ENCODE assay signal across 10 mouse cellular contexts in the genomic region with DNA sequence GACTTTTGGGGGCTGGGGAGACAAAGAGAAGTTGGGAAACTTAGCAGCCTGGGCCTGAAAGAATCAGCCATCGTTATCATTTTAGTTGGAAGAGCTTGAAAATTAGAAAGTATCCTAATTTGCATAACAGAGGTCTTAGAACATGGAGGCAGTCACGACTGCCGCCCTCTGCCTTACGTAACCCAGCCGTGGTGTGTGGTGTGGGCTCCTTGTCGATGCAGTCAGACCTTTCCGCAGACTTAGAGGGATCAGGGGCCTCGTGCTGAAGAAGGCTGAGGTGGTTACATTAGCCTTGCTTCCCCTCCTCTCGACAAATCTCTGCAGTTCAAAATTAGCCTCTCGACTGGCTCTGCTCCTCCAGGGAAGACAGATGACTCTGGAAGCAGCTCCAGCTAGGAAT. TPM values are rescaled to one million over a fixed set of nuclear protein-coding genes. Genes with fewer than 3 reads are reported as not detected.
A peak's percentile ranks its signal among the peaks of the same experiment; 100 is the strongest.
DNase-seq lines count a peak whose midpoint lies in the region; ATAC-seq and TF ChIP-seq lines count a peak whose summit lies in the region.
"Had no signal": no experiment of that assay in that cellular context is flagged by ENCODE, and none has a peak within 500 bp of the region (broad histone marks: within the 10 kb centered on the region; RNA-seq: fewer than 3 reads in every experiment).

No protein-coding gene starts in this region.

- H3K4me3 ChIP-seq in midbrain, embryonic 10.5 days, result no peak overlapping the region
- no peak overlapping the region for H3K4me3 ChIP-seq in midbrain, embryonic 14.5 days (replicated peaks; ENCODE audit: low read depth, low read length)
- H3K4me3 ChIP-seq in hindbrain, embryonic 10.5 days, result no peak overlapping the region
- H3K4me3 ChIP-seq in olfactory bulb, adult 2 months (ENCODE audit: insufficient read depth, low read depth, low read length), result no peak overlapping the region

- WGBS in midbrain, embryonic 10.5 days, result 68% methylated on average over 10 of the region's 10 CpGs
- WGBS in midbrain, embryonic 14.5 days, result 63% methylated on average over 10 of the region's 10 CpGs
- WGBS in hindbrain, embryonic 10.5 days, result 69% methylated on average over 10 of the region's 10 CpGs
- 52% methylated on average over 10 of the region's 10 CpGs for WGBS in olfactory bulb, adult 2 months

- H3K9ac ChIP-seq in midbrain, embryonic 14.5 days (replicated peaks; ENCODE audit: low read length), result no peak overlapping the region

- H3K36me3 ChIP-seq in midbrain, embryonic 10.5 days, result peaks cover 69% of the 10 kb centered on the region
- H3K36me3 ChIP-seq in midbrain, embryonic 14.5 days (ENCODE audit: control insufficient read depth, insufficient read depth, low read length), result peaks cover 26% of the 10 kb centered on the region
- H3K36me3 ChIP-seq in hindbrain, embryonic 10.5 days, result peaks cover 69% of the 10 kb centered on the region

- no peaks in the 10 kb centered on the region for H3K9me3 ChIP-seq in midbrain, embryonic 10.5 days (replicated peaks)
- no peaks in the 10 kb centered on the region for H3K9me3 ChIP-seq in midbrain, embryonic 14.5 days (ENCODE audit: control insufficient read depth, low read length)
- no peaks in the 10 kb centered on the region for H3K9me3 ChIP-seq in hindbrain, embryonic 10.5 days

- no peaks in the 10 kb centered on the region for H3K27me3 ChIP-seq in midbrain, embryonic 10.5 days (ENCODE audit: low read depth, poor library complexity, severe bottlenecking)
- H3K27me3 ChIP-seq in midbrain, embryonic 14.5 days (ENCODE audit: control insufficient read depth, insufficient read depth, low read length), result no peaks in the 10 kb centered on the region
- no peaks in the 10 kb centered on the region for H3K27me3 ChIP-seq in hindbrain, embryonic 10.5 days (ENCODE audit: insufficient read depth, poor library complexity, severe bottlenecking)

- no peak for TF ChIP-seq CTCF in olfactory bulb, adult 2 months (IDR thresholded peaks at IDR 0.05; ENCODE audit: insufficient read depth, low read depth, low read length)

- no peak overlapping the region for H3K4me2 ChIP-seq in midbrain, embryonic 14.5 days (ENCODE audit: low read length)

- no peak for TF ChIP-seq POLR2A in olfactory bulb, adult 2 months (IDR thresholded peaks at IDR 0.05; ENCODE audit: insufficient read depth, low read depth, low read length)

- peak; percentile 21 for DNase-seq in cerebellum, adult 11-12 months
- no peak for DNase-seq in cerebellum, adult 9-10 months
- no peak for DNase-seq in midbrain, embryonic 10.5 days (ENCODE audit: low spot score)
- DNase-seq in midbrain, embryonic 14.5 days, result no peak
- no peak for DNase-seq in hindbrain, embryonic 10.5 days (ENCODE audit: low spot score)

- ATAC-seq in midbrain, embryonic 14.5 days (ENCODE audit: low FRiP score, low TSS enrichment), result no peak
- no peak for ATAC-seq in activated CD4-positive, CD25-positive, alpha-beta regulatory T cell, adult 4 months
- ATAC-seq in erythroid progenitor cell, adult 5-6 weeks (replicated peaks; ENCODE audit: low FRiP score, poor library complexity, severe bottlenecking), result no peak

- H3K27ac ChIP-seq in midbrain, embryonic 10.5 days (replicated peaks), result peak overlapping the region; percentile 77
- H3K27ac ChIP-seq in midbrain, embryonic 14.5 days (replicated peaks; ENCODE audit: low read depth, low read length), result no peak overlapping the region
- peak overlapping the region; percentile 62 for H3K27ac ChIP-seq in hindbrain, embryonic 10.5 days
- peak overlapping the region; percentile 60 for H3K27ac ChIP-seq in olfactory bulb, adult 2 months (ENCODE audit: insufficient read depth, low read depth, low read length)
- H3K27ac ChIP-seq: kidney, postnatal 0 days had no signal

- H3K4me1 ChIP-seq in midbrain, embryonic 10.5 days, result peaks cover 24% of the 10 kb centered on the region
- no peaks in the 10 kb centered on the region for H3K4me1 ChIP-seq in midbrain, embryonic 14.5 days (ENCODE audit: control insufficient read depth, insufficient read depth, low read length)
- H3K4me1 ChIP-seq in hindbrain, embryonic 10.5 days (replicated peaks), result peaks cover 22% of the 10 kb centered on the region
- H3K4me1 ChIP-seq in olfactory bulb, adult 2 months (ENCODE audit: control insufficient read depth, insufficient read depth, low read length), result peaks cover 12% of the 10 kb centered on the region

RNA-seq across cellular contexts. Expression of a gene that starts 10.9 kb away (rescaled TPM):
- polyA plus RNA-seq in midbrain, embryonic 10.5 days (2016; fragmentation: Nextera tagmentation; extraction: Ambion mirVana), result 66.1 and 76.5 TPM in 2 replicates
- polyA plus RNA-seq in midbrain, embryonic 14.5 days (2014; fragmentation: Nextera tagmentation; extraction: Ambion mirVana), result 45.7 and 46.4 TPM in 2 replicates
- polyA plus RNA-seq in hindbrain, embryonic 10.5 days (2016; fragmentation: Nextera tagmentation; extraction: Ambion mirVana), result 65.2 and 68.6 TPM in 2 replicates
- not detected in 2 replicates for polyA plus RNA-seq in olfactory bulb, adult 2 months (2012; ENCODE audit: insufficient read depth, insufficient read length, low replicate concordance, missing spikeins)
- polyA plus RNA-seq in activated CD4-positive, CD25-positive, alpha-beta regulatory T cell, adult 4 months (2017; shearing (Covaris generic)), result 10 to 100 TPM; 26.7 to 34.1 TPM
- 2.5 TPM in 1 of 2 replicates, not detected in the other for total RNA-seq in erythroid progenitor cell, adult 5-6 weeks (2015; ENCODE audit: low replicate concordance)
- total RNA-seq in erythroid progenitor cell, adult 5-6 weeks (2017; ENCODE audit: low replicate concordance), result 2.8 and 11.9 TPM in 2 replicates

RNA-seq across cellular contexts. Expression of a gene that starts 37.9 kb away (rescaled TPM):
- 13.2 and 18.5 TPM in 2 replicates for polyA plus RNA-seq in midbrain, embryonic 10.5 days (2016; fragmentation: Nextera tagmentation; extraction: Ambion mirVana)
- polyA plus RNA-seq in midbrain, embryonic 14.5 days (2014; fragmentation: Nextera tagmentation; extraction: Ambion mirVana), result 37.0 and 49.7 TPM in 2 replicates
- polyA plus RNA-seq in hindbrain, embryonic 10.5 days (2016; fragmentation: Nextera tagmentation; extraction: Ambion mirVana), result 13.0 and 17.0 TPM in 2 replicates
- polyA plus RNA-seq in olfactory bulb, adult 2 months (2012; ENCODE audit: insufficient read depth, insufficient read length, low replicate concordance, missing spikeins), result 69.6 and 87.5 TPM in 2 replicates
- polyA plus RNA-seq in activated CD4-positive, CD25-positive, alpha-beta regulatory T cell, adult 4 months (2017; shearing (Covaris generic)), result 10 to 100 TPM in 1 of 2 experiments, 1 to 10 TPM in 1; 9.8 to 14.8 TPM
- 3.8 and 5.0 TPM in 2 replicates for total RNA-seq in erythroid progenitor cell, adult 5-6 weeks (2015; ENCODE audit: low replicate concordance)
- total RNA-seq in erythroid progenitor cell, adult 5-6 weeks (2017; ENCODE audit: low replicate concordance), result 2.0 and 4.5 TPM in 2 replicates

RNA-seq across cellular contexts. Expression of a gene that starts 44.3 kb away (rescaled TPM):
- 2.2 and 2.6 TPM in 2 replicates for polyA plus RNA-seq in midbrain, embryonic 10.5 days (2016; fragmentation: Nextera tagmentation; extraction: Ambion mirVana)
- polyA plus RNA-seq in midbrain, embryonic 14.5 days (2014; fragmentation: Nextera tagmentation; extraction: Ambion mirVana), result 4.9 and 6.6 TPM in 2 replicates
- 1.1 and 2.4 TPM in 2 replicates for polyA plus RNA-seq in hindbrain, embryonic 10.5 days (2016; fragmentation: Nextera tagmentation; extraction: Ambion mirVana)
- polyA plus RNA-seq in olfactory bulb, adult 2 months (2012; ENCODE audit: insufficient read depth, insufficient read length, low replicate concordance, missing spikeins), result not detected in 2 replicates
- polyA plus RNA-seq in activated CD4-positive, CD25-positive, alpha-beta regulatory T cell, adult 4 months (2017; shearing (Covaris generic)), result not detected
- not detected in 2 replicates for total RNA-seq in erythroid progenitor cell, adult 5-6 weeks (2015; ENCODE audit: low replicate concordance)
- not detected in 2 replicates for total RNA-seq in erythroid progenitor cell, adult 5-6 weeks (2017; ENCODE audit: low replicate concordance)
- total RNA-seq: megakaryocyte, adult 5-6 weeks had no signal

Comparison
In these comparisons a context has a peak if more than half of its experiments do, and no peak if none do; other contexts are left out.
1. RNA of a gene that starts 10.9 kb away (polyA plus RNA-seq): 66.1 to 76.5 TPM in midbrain, embryonic 10.5 days, 65.2 to 68.6 TPM in hindbrain, embryonic 10.5 days, 45.7 to 46.4 TPM in midbrain, embryonic 14.5 days and 26.7 to 34.1 TPM in activated CD4-positive, CD25-positive, alpha-beta regulatory T cell, adult 4 months; not detected in olfactory bulb, adult 2 months; every median in the first group is over 10 times any median in the second.